Mouse (Mus musculus) thymus, postnatal 4 days (tissue): ENCODE measurements around the gene Ccdc141.
A peak's percentile ranks its signal among the peaks of the same experiment; 100 is the strongest.

ENCODE experiments used
- DNase-seq: peaks from one replicate; pipeline ENCODE4 v3.0.0; 2021

Ccdc141 gene

DNA sequence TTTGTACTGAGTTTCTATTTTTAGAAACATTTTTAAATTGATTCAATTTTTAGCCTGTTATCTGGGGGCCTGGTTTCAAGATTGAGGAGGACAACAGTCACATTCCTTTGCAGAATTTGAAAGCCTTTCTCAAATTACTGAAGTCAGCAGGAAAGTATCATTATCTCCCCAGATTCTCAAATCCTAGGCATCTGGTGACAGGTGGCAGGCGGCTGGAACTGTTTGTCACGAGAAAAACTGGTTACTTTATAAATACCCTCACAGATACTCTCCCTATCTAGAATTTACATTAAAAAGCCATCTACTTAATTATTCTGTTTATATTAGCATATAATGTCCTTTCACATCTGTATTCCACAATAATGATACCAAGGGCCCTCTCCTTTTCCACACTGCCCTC, 56.1 kb downstream of the Ccdc141 start:
- no peak for DNase-seq

DNA sequence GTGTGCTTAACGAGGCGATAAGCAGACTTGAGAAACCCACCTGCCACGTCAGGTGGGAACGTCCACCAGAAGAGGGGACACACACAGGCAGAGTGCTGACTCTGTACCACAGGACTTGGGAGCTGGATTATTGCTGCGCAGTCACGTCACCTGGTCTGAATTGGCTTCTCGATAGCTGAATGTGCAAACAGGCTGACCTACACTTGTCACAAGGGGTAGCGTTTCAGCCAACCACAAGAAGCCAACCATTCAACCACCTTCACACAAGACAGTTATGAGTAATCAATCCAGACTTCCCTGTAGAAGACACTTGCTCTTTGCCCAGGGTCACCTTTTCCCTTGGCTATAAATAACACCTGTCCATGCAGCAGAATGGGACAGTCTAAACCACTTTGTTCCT, 56.6 kb downstream of the Ccdc141 start:
- no peak for DNase-seq

DNA sequence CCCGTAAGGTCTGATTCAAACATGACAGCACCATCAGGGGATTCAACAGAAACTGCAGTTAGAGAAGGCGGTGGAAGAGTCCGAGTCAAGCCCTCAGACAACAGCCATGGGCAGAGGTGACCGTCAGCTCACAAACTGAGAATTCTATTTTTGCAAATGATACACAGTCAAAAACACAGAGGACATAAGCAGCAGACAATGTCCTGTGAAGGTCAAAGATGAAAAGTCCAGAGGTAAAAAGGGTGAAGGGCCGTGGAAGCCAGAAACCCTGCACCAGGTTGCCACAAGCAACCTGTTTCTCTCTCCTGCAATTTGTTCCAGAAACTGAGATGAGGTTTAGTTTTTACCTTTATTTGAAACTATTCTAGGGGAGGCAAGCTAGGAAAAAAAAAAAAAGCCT, 57.4 kb downstream of the Ccdc141 start:
- DNase-seq = no peak

DNA sequence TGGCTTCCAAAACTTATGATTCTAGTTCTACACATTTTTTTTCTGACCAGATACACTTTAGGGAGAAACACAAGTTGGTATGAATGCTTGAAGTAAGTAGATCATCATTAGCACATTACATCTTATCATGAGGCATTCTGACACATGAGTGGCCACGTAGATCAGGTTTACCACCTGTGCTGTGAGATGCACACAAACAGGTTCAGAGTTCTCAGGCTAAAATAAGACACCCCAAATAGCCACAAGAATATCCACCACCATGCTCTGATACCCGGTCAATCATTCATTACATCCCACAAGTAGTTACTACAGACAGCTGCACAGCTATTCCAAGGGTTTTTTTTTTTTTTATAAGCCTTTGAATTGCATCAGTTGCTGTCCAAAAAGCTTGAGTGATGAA, 59.3 kb downstream of the Ccdc141 start:
- no peak for DNase-seq

DNA sequence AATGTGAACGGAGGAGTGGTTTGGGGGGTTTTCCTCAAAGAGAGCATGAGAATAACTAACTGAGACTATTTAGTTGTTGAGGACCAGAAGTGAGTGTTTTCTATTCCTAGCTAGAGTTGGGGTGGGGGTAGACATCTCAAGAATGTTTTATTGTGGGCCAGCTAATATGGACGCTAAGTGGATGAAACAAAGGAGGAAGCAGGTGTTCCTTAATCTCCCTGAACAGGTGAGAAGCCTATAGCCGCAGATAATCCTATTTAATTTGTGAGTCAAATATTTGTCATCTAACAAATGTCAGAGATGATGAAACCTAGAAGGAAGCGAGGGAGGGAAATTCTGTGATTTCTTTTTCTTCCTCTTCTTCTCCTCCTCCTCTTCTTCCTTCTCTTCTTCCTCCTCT, 60.1 kb downstream of the Ccdc141 start:
- DNase-seq = no peak

DNA sequence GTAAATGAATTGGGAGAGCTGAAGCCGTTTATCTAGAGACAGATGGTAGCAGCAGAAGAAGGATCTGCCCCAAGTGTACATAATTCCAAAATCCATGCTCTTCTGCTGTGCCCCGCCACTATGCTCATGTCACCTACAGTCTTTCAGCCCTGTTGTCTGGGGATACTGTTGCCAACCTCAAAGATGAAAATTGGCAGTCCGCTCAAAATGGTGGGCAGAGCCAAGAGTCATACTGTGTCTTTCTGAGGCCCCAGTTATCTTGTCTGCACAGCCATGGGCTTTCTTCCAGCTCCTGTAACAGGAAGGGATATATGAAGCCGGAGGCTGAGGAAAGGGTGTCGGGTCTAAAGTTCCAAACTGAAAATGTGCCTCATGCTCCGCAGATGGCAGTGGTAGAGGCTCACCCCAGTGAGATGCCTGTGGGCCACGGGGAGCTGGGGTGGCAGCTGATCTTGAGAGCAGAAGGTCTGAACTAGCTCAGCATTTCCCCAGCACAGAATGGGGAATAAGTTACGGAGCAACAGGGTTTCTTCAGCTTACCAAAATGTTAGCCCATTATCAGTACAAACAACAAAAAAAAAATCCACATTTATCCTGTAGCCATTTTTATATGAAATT, 60.8 kb downstream of the Ccdc141 start:
- DNase-seq = no peak

DNA sequence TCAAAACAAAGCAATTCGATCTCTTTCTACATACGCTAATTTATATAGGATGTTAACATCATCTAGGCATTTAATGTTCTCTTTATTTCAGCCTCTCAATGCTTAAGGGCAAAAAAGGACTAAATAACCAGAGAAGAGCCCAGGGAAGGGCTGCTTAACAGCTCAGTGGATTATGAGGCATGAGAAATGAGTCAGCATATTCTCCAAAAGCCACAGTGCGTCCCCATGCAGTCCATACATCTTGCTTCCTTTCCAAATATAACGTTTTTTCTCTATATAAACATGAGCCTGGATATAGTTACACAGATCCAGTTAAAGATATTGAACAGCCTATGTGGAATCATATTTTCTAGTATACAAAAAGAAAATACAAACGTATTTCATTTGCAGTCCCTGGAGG, 61.9 kb downstream of the Ccdc141 start:
- no peak for DNase-seq

DNA sequence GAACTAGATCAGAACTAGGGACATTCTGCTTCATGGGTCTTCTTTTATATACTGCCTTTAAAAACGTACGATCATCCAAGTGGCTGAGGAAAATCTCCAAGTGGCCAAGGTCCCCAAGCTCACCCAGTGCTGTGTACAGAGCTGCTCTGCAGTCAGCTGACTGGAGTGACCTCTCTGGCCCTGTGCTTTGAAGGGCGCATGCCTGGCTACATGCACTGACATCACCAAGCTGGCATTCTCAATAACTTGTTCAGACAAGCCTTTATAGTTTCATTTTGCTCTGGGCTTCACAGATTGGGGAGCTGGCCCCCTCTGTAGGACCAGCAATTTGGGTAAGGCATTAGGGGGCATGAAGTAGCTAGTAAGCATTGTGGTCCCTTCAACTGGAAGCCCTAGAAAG, 64.3 kb downstream of the Ccdc141 start:
- DNase-seq = no peak

DNA sequence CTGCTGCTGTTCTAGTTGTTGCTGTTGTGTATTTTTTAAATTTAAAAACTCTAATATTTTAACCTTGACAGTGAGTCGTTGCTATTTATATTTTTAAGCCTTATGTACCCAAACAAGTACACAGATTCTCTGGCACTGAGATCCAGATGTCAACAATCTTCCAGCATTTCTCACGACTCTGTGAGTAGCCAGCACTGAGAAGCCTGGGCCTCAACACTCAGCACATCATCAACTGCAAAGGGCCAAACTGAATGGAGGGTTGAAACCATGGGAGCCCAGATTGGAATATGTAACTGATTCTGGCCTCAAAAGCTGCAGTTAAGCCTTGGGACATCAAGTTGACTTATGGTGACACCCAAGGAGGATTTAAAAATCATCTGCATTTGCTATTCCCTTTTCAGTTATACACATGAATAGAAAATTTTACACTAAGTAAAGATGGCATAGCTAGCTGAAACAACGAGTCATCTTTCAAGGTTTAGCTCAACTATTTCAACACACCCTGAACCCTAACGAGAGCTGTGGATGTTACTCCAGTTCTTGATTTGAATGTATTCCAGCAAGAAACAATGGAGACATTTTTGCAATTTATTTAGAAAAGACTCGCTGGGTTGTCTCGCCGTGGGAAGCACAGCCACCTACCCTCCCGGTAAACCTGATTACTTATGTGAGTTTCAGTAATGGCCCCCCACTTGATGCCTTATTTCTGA, 65.3 kb downstream of the Ccdc141 start:
- no peak for DNase-seq

DNA sequence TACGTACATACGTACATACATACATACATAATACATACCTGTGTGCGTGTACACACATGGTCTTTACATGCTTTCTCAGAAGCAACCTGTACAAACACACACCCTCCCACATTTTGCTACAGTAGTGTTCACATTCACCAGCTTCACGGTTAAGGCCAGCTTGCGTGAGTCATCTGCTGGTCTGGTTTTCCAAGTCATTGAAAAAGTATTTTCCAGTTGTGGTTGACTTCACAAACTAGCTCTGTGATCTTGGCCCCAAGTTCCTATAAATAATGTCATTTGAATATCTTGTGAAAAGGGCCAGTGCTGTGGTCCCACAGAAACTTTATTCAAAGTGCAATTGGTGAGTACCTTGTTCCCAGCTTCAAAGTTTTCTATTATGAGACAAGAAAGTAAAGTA, 67.9 kb downstream of the Ccdc141 start:
- DNase-seq = no peak

DNA sequence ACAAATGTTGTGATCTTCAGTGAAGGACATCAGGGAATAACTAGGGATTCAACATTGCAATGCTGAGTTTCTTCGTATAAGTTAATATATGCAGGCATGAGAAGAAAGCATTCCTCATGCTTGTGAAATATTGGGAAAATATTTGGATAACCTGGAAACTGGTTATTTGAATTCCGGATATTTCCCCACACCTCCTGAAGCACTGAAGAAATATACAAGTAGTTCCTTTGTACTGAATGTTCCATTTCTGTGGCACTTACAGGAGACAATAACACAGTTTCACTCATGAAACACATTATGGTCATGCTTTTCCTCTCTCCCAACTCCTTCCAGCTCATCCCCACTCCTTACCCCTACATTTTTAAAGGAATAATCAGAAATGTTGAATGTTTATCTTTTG, 70.6 kb downstream of the Ccdc141 start:
- DNase-seq = no peak

DNA sequence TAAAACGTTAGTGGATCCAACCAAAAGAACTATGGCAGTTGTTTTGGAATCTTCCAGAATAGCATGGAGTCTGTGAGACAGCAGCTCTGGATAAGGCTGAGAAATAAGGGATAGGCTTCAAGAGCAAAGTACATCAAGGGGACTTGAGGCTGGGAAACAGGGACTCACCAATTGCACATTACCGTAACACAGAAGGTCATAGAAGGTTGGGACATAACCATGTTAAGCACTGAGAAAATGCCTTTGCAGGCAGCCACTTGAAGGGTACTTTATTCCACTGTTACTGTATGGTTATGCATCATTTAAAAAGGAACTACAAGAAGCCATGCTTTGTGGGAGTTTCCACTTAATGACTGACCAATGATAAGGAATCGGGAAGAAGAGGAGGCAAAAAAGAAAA, 71.7 kb downstream of the Ccdc141 start:
- DNase-seq = no peak

DNA sequence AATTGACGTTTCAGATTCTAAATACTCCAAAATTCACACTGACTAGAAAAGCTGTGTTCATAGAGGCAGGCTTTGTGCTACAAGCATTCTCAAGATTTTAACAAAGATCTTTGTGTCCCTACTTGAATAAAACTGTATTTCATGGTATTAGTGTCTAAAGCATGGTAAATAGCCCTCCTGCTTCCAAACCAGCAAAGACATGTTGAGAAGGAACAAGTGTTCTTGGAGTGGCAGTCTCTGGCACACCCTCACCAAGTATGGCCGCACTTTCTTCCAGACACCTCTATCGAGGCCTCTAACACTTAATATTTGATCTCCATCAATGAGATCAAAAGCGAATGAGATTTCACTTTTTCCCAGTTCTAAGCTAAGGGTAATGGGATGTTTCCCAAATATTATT, 78.7 kb downstream of the Ccdc141 start:
- no peak for DNase-seq

DNA sequence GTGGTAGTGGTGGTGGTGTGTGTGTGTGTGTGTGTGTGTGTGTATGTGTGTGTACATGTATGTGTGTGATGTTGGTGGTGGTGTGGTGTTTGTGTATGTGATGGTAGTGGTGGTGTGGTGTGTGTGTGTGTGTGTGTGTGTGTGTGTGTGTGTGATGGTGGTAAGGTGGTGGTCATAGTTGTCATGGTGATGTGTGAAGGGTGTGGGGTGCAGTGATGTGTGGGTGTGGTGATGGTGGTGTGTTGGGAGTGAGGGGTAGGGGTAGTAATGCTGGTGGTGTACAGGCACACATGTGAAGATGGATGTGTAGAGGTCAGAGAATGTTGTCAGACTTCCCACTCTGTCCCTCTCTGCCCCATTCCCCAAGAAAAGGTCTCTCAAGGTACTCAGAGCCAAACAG, 85.1 kb downstream of the Ccdc141 start:
- no peak for DNase-seq

DNA sequence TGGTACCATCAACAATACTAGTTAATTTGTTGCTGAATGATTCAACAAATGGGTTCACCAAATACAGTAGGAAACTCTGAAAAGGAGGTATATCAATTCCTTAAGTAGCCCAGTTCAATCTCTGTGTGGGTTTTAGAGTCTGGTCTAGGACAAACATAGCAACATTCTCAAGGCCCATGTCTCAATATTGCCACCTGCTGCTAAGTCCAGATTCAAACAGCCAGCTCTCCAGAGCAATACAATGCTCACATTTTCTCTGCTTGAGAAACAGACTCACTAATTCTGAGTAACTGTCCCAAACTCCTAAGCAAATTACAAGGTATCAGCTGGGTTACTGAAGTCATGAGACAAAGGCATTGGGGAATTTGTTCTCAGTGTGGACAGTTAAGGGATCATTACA, 85.8 kb downstream of the Ccdc141 start:
- no peak for DNase-seq

DNA sequence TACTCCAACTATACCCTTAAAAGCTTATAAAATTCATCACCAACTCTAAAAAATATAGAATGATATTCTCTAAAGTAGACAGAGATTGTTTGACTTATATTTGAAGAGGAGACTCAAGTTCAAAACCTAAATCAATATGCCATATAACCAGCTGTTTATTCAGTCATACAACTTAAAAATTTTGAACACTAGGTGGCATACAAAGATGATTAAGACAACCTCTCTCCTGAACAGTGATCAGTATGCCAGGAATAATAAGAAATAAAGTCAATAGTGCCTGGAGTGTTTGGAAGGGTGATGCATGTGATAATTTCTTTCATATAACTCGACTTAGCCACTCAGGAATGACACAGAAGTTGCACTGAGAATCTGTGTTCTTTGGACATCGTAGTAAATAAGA, 89.3 kb downstream of the Ccdc141 start:
- no peak for DNase-seq

DNA sequence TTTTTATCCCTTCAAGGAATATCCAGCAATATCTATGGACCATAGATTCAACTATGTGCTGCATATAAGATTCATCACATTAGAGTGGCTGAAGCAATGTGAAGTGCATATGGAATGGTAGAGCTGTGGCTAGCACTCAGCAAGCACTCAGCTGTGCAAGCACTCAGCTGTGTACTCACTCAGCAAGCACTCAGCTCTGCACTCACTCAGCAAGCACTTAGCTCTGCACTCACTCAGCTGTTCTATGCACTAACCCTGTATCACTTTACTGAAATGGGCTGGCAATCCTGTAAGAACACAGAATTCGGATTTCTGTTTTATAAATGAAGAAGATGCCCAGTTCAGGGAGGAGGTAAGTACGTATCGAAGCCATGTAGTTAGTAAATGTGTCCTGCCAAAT, 89.8 kb downstream of the Ccdc141 start:
- DNase-seq = no peak

DNA sequence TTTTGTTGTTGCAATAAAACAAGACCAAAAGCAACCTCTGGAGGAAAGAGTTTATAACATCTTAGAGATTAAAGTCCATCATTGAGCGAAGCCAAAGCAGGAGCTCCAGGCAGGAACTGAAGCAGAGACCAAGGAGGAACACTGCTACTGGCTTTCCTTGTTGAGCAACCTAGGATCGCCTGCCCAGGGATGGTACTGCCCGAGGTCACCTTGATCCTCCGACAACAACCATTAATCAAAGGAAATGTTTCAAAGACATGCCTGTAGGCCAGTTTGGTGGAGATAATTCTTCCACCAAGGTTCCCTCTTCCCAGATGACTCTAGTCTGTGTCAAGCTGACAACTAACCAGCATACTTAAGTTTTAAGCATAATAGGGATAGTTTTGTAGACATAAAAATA, 91.7 kb downstream of the Ccdc141 start:
- no peak for DNase-seq

DNA sequence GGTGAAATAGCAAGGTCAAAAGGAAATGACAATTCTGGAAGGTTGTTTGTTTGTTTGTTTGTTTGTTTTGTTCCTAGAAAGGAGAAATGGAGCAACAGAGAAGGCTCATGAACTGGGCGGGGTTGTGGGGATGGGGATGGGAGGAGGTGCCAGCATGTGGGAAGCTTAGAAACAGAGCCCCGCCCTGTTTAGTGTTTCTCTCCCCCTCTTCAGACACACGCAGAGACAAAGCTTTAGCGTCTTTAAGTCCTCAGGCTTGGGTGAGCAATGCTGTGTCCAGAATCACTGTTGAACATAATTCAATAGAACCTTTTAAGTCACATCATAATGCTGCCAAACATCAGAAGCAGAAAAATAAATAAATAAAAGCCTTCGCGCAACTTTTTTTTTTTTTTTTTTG, 96.1 kb downstream of the Ccdc141 start:
- DNase-seq = no peak

DNA sequence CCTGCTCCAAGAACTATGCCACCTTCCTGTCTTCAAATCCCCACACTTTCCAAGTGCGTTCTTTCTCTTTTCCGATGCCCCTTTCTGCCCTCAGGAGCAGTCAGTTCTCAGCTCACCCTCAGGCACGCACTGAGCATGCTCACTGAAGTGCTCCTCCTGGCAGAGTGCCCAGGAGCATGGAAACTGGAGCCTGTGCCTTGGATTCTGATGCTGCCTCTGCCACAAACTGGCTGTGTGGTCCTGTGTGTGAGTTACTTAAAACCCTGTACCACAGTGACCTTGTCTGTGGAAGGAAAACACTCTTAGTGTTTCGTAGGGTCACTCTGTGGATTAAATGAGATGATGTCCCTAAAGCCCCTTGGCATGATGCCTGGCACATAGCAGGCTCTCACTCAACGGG, 96.5 kb downstream of the Ccdc141 start:
- DNase-seq = no peak

DNA sequence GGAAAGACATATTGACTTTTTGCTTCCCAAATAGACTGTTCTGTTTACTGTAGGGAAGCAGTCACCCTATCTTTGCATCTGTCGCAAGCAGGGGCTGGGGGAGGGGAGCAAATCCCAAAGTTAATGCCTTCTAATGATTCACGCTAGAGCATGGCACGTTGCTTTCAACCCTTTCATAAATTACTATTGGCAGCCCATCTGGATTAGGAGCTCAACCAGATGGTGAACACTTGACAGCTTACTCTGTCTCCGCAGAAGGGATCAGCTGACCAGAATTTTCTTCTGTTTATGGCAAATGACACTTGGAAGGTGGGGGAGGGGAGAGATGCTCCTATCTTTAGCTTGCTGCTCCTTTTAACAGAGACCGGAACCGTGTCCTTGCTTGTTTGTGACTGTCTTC, 105.1 kb downstream of the Ccdc141 start:
- no peak for DNase-seq

DNA sequence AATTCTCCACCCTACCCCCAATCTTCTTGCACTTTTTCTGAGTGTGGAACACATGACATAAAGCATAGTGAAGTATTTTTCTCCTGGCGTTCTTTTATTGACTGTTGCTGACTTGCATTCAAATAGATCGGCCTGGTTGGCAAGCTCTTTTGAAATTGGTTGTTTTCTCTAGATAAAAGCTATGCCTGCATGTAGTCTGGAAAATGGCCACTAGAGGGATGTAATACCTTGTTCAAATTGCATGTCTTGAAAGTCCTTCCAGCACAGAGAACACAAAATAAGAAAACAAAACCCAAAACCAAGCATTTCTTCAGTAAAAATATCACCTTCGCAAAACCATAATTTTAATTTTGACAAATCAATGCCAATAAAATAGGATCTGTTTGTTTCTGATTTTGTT, 108.6 kb downstream of the Ccdc141 start:
- peak; percentile 13 for DNase-seq

DNA sequence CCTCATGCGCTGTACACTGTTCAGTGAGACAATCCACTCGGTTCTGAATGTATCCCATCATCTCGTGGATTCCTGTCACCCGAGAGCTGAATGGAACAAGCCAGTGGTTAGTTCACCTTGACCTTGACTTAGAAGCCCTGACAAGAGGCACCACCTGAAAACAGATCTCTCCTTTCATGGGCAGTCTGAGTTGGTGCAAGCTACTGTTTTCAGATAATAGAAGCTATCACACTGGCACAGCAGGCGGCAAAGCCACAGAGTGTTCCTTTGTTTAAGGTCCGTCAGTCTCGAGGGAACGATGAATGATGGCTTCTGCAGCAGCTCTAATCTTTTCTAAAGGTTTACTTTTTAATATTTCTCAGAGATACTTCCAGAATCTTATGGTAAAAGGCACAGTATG, 110.8 kb downstream of the Ccdc141 start:
- no peak for DNase-seq

DNA sequence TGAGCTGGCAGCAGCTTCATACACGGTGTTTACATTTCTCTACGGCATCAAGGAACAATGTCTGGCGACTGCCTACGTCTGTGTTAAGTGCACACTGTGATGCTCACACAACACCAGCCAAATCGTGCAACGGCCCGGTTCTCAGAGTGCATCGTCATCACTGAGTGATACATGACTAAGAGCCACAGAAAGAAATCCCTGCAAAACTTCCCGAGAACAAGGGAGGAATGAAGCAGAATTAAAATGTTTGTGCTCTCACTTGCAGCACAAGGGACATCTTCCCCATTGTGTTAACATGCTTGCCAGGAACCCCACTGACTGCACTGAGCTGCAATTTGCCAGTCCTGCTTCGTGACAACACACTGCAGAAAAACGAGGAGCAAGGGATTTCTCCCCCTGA, 114.1 kb downstream of the Ccdc141 start:
- DNase-seq = no peak

DNA sequence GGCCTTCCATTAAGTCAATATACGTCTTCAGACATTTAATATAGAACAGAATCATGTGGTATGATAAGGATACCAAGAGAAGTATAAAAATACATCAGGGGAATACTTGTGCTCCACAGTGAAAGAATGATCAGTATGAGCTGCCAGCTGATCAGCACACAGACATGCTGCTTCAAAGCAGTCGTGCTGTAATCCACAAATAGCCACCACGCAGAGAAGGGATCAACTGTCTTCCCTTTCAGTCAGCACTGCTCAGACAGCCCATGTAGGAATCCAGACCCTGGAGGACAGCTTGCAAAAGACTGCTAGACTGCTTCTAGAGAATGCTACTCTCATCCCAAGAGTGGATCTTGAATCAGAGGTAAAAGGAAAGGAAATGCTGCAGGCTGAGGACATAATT, 127.5 kb downstream of the Ccdc141 start:
- no peak for DNase-seq
